Mouse (Mus musculus): ENCODE data around the gene 4930453N24Rik.

The 4930453N24Rik gene

DNA sequence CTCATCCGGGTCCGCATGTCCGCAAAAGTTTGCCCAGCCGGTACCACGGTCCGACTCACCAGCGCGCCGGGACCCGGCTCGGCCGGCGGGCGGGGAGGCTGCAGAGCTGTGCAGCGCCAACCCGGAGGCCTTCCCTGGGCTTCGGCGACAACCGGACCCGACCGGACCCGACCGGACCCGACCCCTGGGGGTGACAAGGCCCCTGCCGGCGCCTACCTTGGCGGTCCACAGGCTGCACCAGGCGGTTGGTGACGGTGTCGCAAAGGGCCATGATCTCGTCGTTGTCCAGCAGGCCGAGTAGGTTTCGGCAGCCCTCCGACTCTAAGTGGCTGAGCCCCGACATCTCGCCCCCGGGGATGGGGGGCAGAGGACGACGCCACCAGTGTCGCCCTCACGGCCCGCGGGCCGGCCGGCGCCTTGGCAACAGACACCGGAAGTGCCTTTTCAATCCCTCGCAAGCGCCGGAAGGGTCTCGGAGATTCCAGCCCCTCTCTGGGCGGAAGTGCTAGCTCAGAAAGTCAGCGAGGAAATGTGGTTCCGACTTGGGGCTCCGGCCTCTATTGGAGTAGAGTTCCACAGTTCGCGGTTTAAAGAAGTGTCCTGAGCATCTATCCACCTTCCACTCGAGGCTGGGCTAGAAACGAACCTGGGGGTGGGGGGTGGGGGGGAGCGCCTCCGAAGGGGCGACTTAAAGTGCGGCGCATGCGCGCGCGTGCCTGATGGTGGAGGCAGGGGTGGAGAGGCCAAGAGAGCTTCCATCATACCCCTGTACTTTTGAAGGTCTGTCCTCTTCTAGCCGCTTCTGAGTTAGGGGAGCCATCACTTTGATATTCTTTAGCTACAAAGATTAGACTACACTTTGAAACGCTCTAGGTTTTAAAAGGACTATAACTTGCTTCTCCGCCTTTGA lies at the start of gene 4930453N24Rik:
Gene 4930453N24Rik (minus strand): TSS at position 641 of the 910 bp plus-strand sequence.
- DNase-seq (ENCODE audit: inconsistent age in 2 of 2, low spot score in 1 of 2) = peak; percentile 89 to 97

DNA sequence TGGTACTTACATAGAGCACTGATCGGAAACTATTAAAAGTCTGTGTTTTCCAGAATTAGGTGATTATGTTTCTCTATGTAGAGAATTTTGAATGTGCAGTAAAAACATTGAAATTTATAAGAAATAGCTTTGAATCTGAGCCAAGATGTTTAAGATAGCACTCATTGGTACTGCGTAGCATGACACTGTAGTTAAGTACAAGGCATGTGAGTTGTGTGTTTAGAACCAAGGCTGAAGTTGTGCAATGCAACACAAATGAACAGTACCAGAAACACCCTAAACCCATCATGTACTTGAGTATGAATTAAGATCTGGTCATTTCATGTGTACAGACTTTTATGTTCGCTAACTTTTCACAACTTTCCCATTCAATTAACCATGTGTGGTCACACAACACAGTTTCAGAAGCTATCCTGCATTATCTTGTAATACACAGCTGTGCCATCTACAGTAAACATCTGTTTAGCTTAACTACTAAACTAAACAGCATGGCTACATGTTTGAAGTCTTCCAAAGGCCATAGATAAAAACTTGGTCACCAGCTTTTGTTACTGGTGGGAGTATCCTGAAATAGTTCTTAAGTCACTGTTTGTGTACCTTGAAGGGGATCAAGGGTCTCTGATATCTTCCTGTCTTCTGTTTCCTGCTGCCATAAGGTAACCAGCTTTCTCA lies 46.3 kb upstream of the 4930453N24Rik start:
- no peak for DNase-seq (ENCODE audit: inconsistent age in 2 of 2, low spot score in 1 of 2)

DNA sequence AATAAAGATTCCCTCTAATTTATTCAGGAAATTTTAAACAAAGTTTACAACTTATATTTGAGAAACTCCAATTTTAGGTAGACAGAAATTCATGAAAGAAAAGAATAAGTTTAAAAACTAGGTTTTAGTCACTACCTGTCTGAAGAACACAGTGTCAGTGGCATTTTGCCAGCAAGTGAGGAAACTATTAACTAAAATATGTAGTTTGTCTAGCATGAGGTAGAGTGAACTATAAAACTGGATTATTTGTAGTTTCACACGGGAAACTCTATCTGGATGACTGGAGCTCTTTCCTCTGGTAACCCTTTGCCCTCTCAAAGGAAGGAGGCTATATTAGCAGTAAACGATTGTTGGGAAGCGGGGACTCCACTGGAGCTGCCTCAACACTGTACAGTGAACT lies 32.1 kb upstream of the 4930453N24Rik start:
- DNase-seq (ENCODE audit: inconsistent age in 2 of 2, low spot score in 1 of 2) = no peak

DNA sequence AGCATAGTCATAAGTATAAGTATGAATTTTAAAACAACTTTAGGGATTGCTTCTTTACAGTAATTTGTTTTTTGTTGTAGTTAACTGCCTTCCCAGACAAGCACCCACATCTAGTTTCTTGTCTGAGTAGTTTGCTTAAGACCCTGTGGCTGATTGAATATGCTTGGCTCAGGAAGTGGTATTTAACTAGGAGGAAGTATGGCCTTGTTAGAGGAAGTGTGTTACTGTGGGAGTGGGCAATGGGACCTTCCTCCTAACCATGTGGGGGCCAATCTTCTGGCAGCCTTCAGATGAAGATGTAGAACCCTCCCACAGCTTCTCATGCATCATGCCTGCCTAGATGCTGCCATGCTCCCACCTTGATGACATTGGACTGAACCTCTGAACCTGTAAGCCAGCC lies 30.7 kb upstream of the 4930453N24Rik start:
- no peak for DNase-seq (ENCODE audit: inconsistent age in 2 of 2, low spot score in 1 of 2)

DNA sequence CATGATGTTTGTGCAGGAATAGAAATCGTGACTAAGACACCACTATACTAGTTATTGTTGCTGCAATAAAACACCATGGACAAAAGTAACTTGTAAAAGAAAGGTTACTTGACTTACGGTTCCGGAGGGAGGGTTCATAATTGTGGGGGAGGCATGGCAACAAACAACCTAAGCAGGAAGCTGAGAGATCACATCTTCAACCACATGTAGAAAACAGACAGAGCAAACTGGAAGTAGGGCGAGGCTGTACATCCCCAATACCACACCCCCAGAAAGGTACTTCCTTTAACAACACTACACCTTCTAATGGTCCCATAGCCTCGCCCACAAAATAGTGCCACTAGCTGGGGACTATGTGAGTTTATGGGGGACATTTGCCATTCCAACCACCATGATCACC lies 29.4 kb upstream of the 4930453N24Rik start:
- no peak for DNase-seq (ENCODE audit: inconsistent age in 2 of 2, low spot score in 1 of 2)

DNA sequence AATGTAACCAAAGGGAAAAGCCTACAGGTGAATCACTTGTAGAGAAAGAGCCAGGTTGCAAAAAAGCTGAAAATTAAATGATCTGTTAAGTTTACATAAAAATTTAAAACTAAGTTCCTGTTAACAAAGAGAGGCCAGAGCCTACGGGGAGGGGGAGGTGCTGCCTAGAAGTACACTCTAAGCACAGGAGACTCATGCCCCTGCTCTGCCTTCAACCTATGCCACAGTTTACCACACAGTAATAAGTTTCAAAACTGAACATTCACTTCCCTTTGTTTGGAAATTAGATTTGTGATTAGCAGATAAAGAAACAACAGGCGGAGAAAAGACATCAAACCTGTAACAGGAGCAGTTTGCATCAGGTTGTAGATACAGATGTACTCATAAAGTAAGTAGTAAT lies 23.8 kb upstream of the 4930453N24Rik start:
- DNase-seq (ENCODE audit: inconsistent age in 2 of 2, low spot score in 1 of 2) = no peak

DNA sequence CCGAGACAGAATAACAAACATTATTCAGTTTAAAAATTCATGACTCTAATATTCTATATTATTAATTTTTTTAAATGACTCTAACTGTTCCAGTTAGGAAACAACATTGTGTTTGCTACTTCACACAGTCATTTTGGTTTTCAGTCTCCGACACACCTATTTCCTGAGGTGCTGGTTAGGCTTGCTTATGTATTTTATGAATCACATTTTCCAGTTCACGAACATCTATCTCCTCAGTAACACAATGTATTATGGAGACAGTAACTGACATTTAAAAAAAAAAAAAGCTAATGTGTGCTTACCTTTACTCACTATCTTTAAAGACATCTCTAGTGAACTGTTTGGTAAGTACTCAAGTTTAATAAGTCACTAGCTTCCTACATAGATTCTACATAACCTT lies 18.7 kb upstream of the 4930453N24Rik start:
- DNase-seq (ENCODE audit: inconsistent age in 2 of 2, low spot score in 1 of 2) = no peak

DNA sequence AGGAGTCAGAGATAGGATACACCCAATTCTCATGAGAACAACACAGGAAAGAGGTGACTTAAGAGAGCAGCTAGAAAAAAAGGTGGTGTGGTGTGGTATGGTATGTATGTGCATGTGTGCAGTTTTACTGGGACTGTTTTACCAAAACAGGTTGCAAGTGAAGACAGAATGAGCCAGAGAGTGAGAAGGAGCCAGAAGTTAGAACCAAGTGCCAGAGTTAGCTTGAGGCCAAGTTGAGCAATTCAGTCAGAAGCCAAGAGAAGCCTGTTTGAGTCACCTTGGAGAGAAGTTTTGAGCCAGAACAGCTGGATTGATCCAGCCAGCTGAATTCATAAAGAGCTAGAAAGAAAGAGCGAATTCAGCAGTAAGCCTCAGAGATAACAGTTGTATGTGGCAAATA lies 4.6 kb upstream of the 4930453N24Rik start:
- DNase-seq (ENCODE audit: inconsistent age in 2 of 2, low spot score in 1 of 2) = peak in 1 of 2 experiments; percentile 62

DNA sequence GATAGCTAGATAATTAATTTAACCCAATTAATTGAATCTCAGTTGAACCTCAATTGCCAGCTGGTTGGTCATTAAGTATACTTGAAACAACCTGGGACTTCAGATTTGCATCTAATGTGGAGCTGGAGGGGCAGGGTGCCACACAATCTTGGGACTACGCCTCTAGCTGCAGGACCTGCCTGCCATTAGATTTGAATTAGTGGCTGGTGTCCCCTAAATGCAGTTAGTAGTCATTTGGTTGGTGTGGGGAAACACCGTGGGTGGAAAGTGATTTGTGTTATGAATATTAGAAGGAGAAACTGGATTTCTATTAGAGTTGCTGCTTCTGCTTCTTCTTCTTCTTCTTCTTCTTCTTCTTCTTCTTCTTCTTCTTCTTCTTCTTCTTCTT lies 464 bp upstream of the 4930453N24Rik start:
- DNase-seq (ENCODE audit: inconsistent age in 2 of 2, low spot score in 1 of 2) = no peak

DNA sequence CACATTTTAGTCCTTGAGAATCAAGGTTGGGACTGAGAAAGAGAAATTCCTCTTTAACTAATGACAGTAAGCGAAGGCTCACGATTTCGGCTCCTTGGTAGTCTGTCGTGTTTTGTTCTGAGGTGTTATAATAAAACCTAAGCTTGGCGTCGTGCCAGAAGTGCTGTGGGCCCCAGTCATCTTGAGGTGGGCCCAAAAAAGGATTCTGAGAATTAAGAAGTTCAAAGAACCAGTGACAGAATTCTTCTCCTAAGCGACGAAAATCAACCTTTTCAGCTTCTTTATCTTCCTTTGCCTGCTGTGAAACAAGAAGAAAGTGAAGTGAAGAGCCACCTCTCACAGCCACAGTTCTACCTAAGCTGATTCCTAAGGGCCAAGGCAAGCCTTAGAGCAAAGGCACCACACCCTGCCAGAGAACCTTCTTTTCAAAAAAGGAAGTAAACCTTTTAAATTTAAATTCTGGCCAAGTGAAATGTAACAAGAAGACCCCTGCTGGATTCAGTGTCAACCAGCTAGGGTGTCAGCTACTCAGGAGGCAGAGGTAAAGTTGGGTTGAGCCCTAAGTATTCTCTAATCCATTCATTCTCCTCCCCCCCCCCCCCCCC lies 4.2 kb downstream of the 4930453N24Rik start:
- no peak for DNase-seq (ENCODE audit: inconsistent age in 2 of 2, low spot score in 1 of 2)

DNA sequence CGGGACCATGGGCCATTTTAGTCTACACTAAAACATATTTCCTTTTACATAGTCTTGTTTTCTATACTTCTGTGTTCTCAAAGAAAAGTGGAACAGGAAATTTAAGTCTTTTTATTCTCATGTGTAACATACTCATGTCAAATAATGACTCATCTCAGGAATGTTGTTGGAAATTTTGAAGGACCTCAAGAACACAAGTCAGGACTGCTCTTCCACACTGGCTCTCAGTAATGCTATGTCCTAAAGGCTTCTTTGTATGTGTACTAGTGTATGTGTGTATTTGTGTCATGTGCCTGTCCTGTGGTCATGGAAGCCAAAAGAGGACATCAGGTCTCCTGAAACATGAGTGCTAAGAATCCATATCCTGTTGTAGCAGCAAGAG lies 11.7 kb downstream of the 4930453N24Rik start:
- DNase-seq (ENCODE audit: inconsistent age in 2 of 2, low spot score in 1 of 2) = no peak

DNA sequence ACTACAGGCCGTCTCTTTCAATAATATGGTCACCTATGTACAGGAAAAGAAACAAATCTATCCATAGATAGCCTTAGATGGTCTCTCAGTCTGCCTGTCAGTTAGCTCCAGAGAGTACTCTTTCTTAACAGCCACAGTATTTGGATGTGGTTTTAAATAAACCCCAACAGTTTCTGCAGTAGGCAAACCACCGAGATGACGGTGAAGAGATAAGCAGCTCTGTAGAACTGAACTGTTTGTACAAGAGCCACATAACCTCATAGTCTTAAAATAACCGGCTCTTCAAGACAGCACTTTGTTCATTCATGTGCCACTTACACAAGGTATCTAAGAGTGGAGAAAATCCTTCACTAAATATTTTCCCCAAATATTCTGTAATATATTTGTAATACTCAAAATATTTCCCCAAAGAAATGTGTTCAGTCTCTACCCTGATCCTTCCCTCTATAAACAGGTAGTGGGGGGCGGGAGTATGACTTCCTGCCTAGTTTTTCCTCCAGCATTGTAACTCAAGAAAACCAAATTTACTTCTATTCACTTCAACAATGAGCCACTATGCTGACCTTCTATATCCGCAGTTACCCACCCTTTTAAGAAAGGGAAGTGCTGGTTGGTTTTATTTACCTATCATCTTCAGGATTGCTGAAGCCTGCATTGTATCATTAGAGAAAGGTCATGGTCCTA lies 12.3 kb downstream of the 4930453N24Rik start:
- DNase-seq (ENCODE audit: inconsistent age in 2 of 2, low spot score in 1 of 2) = no peak

DNA sequence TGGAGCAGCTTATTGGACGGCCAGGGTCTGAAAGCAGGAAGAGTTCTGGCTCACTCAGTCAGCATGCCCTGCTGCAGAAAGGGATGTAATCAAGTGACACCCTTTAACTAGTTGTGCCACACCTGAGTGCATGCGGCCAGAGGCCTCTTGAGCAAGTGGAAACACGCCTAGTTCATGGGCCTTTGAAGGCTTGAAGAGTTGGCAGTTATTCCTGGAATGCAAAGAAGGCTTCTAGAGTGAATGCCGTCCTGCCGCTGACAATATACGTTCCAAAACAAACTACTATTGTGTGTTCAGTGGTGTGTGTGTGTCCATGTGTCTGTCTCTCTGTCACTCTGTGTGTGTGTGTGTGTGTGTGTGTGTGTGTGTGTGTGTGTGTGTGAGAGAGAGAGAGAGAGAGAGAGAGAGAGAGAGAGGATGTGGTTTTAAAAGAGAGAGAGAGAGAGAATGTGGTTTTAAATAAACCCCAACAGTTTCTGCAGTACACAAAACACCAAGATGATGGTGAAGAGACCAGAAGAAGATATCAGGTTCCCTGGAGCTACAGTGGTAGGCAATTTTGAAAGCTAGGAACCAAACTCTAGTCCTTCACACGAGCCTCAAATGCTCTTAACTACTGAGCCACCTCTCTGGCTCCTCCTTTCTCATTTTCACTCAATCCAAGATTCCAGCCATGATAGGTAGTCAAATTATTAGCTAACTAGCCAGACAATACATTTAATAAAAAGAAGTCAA lies 13.1 kb downstream of the 4930453N24Rik start:
- DNase-seq (ENCODE audit: inconsistent age in 2 of 2, low spot score in 1 of 2) = no peak

DNA sequence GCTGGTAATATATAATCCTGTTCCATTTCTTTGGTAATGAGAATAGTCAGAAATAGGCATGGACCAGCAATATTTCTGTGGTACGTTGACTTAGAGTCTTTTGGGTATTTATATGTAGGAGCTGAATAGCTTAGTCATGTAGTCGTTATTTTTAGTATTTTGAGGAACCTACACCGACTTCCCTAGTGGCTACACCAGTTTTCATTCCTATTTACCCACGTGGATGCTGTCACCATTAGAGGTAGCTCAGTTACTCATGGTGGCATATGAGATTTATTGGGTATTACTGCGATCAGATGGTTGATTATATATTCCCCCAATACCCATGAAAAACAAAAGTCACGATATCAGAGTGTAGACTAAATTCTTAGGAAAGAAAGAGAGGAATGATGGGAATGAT lies 14.6 kb downstream of the 4930453N24Rik start:
- no peak for DNase-seq (ENCODE audit: inconsistent age in 2 of 2, low spot score in 1 of 2)

DNA sequence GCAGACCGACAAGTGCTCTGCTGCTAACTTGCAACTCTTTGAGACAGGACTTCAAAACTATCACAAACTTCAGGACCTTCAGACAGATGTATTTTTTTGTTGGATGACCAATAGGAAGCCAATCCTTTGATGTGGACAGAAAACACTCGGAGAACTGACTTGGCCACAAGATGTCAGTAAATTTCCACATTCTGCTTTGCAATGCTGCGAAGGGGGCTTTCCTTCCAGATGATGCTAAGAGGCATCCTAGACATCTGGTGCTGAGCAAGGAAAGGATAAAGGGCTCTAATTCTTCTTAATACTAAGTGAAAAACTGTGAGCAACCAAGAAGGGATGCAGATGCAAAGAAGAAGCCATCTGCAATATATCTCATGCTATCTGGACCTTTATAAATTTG lies 16.2 kb downstream of the 4930453N24Rik start:
- peak; percentile 30 to 71 for DNase-seq (ENCODE audit: inconsistent age in 2 of 2, low spot score in 1 of 2)

DNA sequence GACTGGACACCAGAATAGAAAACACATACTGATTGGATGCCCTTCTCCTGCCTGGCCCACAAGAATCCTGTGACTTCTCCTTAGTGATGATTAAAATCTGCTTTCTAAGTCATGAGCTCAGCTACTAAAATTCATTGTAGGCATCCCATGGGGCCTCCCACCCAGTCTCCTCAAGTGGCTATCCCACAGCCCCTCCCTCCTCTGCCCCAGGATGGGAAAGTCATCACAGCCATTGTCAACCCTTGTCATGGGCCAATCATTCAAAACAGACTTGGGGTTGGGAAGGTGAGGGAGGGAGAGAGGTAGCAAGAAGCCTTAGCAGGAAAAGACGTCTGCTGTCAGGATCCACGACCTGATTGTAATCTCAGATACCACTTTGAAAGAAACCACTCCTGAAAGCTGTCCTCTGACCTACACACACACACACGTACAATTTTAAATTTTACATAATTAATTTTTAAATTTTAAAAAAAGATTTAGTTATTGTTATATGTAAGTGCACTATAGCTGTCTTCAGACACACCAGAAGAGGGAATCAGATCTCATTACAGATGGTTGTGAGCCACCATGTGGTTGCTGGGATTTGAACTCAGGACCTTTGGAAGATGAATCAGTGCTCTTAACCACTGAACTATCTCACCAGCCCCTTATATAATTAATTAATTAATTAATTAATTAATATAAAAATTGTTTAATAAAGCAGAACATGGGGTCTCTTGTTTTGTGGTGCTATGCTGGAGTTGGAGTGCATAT lies 16.8 kb downstream of the 4930453N24Rik start:
- no peak for DNase-seq (ENCODE audit: inconsistent age in 2 of 2, low spot score in 1 of 2)

DNA sequence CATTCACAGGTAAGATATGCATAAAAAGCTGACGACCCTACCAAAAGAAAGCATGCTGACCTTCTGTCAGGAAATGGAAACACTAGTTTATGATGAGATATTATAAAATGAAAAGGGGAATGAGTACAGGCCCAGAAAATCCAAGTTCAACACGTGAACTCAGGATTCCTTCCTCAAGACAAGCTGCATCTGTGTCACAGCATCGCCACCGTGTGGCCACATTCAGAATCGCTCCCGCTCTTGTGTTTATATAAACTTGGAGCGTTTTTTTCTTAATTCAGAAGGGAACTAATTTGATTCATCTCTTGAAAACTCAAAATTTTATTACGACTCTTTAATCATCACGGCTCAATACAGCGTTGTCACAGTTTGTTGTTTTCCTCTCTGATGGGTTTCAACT lies 22.7 kb downstream of the 4930453N24Rik start:
- peak; percentile 40 to 78 for DNase-seq (ENCODE audit: inconsistent age in 2 of 2, low spot score in 1 of 2)

DNA sequence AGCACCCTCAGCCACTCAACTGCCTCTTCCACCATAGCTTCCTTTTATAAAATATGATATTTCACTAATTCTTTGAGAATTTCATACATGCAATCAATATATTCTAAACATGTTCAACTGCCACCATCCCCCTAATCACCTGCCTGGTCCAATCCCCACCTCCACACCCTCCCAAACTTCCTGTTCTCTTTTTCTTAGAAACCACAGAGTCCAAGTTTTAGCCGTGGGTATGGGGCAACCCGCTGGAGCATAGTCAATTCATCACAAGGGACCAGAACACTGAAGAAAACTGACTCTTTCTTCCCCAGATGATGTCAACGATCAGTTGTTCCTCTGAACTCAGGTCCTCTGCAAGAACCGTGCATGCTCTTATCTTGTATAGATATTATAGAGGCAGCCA lies 25.9 kb downstream of the 4930453N24Rik start:
- DNase-seq (ENCODE audit: inconsistent age in 2 of 2, low spot score in 1 of 2) = no peak

DNA sequence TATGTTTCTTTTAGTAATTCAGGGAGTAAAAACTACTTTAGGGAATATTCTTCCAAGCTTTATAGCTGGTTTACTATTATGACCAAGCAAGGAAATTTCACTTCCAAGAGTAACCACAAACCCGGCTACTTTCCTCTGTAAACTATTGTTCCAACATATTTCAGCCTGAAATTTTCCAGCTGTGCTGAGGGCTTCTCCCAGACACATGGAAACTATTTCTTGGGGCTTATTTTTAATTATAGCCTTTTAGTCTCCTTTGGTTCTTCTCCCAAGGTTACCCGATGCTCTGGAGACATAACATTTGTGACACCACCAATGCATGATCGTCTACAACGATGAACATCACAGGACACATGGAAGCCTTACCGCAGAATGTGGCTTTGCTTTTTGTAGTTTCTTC lies 33.7 kb downstream of the 4930453N24Rik start:
- DNase-seq (ENCODE audit: inconsistent age in 2 of 2, low spot score in 1 of 2) = no peak

Data from adrenal gland, adult (tissue).